Mouse (Mus musculus) CD8-positive naive resting alpha-beta T cell, adult 57 days (primary cell): Measurements from ENCODE around the gene Nob1. TPM values are rescaled to one million over a fixed set of nuclear protein-coding genes. Genes with fewer than 3 reads are reported as not detected.

ENCODE experiments used
- total RNA-seq: library from RNA; stranded (reverse); gene quantifications from one replicate; pipeline ENCODE4 v1.2.4, GENCODE M21; 2023

The Nob1 gene
- 55.8 TPM for total RNA-seq

GRCm38 (mm10) chr8:107424597-107425229 lies at the start of gene Nob1:
TSS of gene Nob1 (minus strand) at chr8:107425051.

GRCm38 (mm10) chr8:107435962-107436831 lies 11.3 kb upstream of the Nob1 start, which contains the start of gene Wwp2:
TSS of gene Wwp2 (plus strand) at chr8:107436365.

GRCm38 (mm10) chr8:107403038-107403781 lies 21.6 kb downstream of the Nob1 start, which contains the start of gene Nqo1:
TSS of gene Nqo1 (minus strand) at chr8:107403206.

Other genes with a start within 250 kb of the Nob1 start
- gene Nfat5, start 131.6 kb downstream of the Nob1 start, total RNA-seq = 55.5 TPM
- gene Nqo1, start 21.8 kb downstream of the Nob1 start, total RNA-seq = not detected
- 99.4 TPM for gene Wwp2, start 11.3 kb upstream of the Nob1 start, total RNA-seq
- gene Psmd7, start 163.4 kb upstream of the Nob1 start, total RNA-seq = 41.7 TPM